Mouse (Mus musculus) forebrain, embryonic 16.5 days (tissue): ENCODE measurements around the gene Chchd3. TPM values are rescaled to one million over a fixed set of nuclear protein-coding genes. Genes with fewer than 3 reads are reported as not detected.

Experiments used
- ATAC-seq: fragments of 200-750 bp; cut with Nextera tagmentation; 2 replicates; pipeline ENCODE4 v1.8.0; 2017; ENCODE audit warnings: mild to moderate bottlenecking, moderate library complexity
- H3K27ac ChIP-seq: fragments of 300-500 bp; sonication (generic); 2 replicates; pipeline ENCODE4 v1.5.1; 2014; ENCODE audit warnings: low read length, control low read depth
- H3K27me3 ChIP-seq: fragments of 300-500 bp; sonication (generic); replicated peaks from 2 replicates; pipeline ENCODE4 v1.6.1; 2014; ENCODE audit warnings: low read length; ENCODE audit not compliant: control insufficient read depth, insufficient read depth
- H3K36me3 ChIP-seq: fragments of 300-500 bp; sonication (generic); 2 replicates; pipeline ENCODE4 v1.6.1; 2014; ENCODE audit not compliant: control insufficient read depth, insufficient read depth
- H3K4me1 ChIP-seq: fragments of 300-500 bp; sonication (generic); replicated peaks from 2 replicates; pipeline ENCODE4 v1.6.1; 2014; ENCODE audit warnings: low read length; ENCODE audit not compliant: control insufficient read depth, insufficient read depth
- H3K4me2 ChIP-seq: fragments of 300-500 bp; sonication (generic); 2 replicates; pipeline ENCODE4 v1.6.1; 2014; ENCODE audit warnings: mild to moderate bottlenecking, low read length, control low read depth
- H3K4me3 ChIP-seq: fragments of 300-500 bp; sonication (generic); replicated peaks from 2 replicates; pipeline ENCODE4 v1.5.1; 2014; ENCODE audit warnings: mild to moderate bottlenecking, low read length, control low read depth
- H3K9ac ChIP-seq: fragments of 300-500 bp; sonication (generic); replicated peaks from 2 replicates; pipeline ENCODE4 v1.6.1; 2014; ENCODE audit warnings: low read depth, low read length, control low read depth
- H3K9me3 ChIP-seq: fragments of 300-500 bp; sonication (generic); 2 replicates; pipeline ENCODE4 v1.6.1; 2016; ENCODE audit warnings: low read length; ENCODE audit not compliant: control insufficient read depth
- WGBS: fragments of 180-500 bp; shearing (Covaris S2); extraction: QIAGEN DNeasy Blood & Tissue Kit; methylation state at CpG from one replicate; pipeline ENCODE4 v1.1.7; 2014; 5-methylcytosine and 5-hydroxymethylcytosine counted together
- polyA plus RNA-seq: library from polyadenylated mRNA; unstranded; fragments of >200 nt; fragmentation: Nextera tagmentation; extraction: Ambion mirVana; gene quantifications from 2 replicates; pipeline ENCODE4 v1.2.1, GENCODE M21; 2015

Chchd3 gene
- 121 and 126 TPM in 2 replicates for polyA plus RNA-seq

- H3K36me3 ChIP-seq, result no peaks in the 10 kb centered on the region
- peak within 1 kb of the TSS; percentile 66 for H3K4me2 ChIP-seq
- no peak within 1 kb of the TSS for H3K27ac ChIP-seq
- peak within 1 kb of the TSS; percentile 84 for H3K4me3 ChIP-seq
- ATAC-seq, result peak; percentile 100
- H3K9ac ChIP-seq, result peak within 1 kb of the TSS; percentile 80
- H3K4me1 ChIP-seq, result peaks cover 4% of the 10 kb centered on the region
- H3K9me3 ChIP-seq, result no peaks in the 10 kb centered on the region
- no peaks in the 10 kb centered on the region for H3K27me3 ChIP-seq
- under 1% methylated on average over 50 of the region's 50 CpGs for WGBS
Measured at GRCm38 (mm10) chr6:33059735-33060576, at the start of gene Chchd3. Chchd3 (minus strand) TSS chr6:33060260.

- WGBS, result 85% methylated on average over 6 of the region's 6 CpGs
- Histone ChIP-seq H3K4me3 (no peak overlapping the region), H3K9me3 (no peaks in the 10 kb centered on the region), H3K9ac (no peak overlapping the region), H3K36me3 (no peaks in the 10 kb centered on the region), H3K27ac (no peak overlapping the region), H3K4me1 (no peaks in the 10 kb centered on the region), H3K27me3 (no peaks in the 10 kb centered on the region), H3K4me2 (no peak overlapping the region)
- no peak for ATAC-seq
Measured at GRCm38 (mm10) chr6:33104661-33105060, 44.6 kb upstream of the Chchd3 start.

GRCm38 (mm10) chr6:33098903-33099302 lies 38.8 kb upstream of the Chchd3 start:
- WGBS, result 62% methylated on average over 4 of the region's 4 CpGs
- no peaks in the 10 kb centered on the region for H3K27me3 ChIP-seq

GRCm38 (mm10) chr6:33094671-33095233 lies 34.7 kb upstream of the Chchd3 start:
- WGBS, result 20% methylated on average over 8 of the region's 8 CpGs

More at GRCm38 (mm10) chr6:33098903-33099302, 38.8 kb upstream of the Chchd3 start:
- Histone ChIP-seq H3K27ac (no peak overlapping the region), H3K9me3 (no peaks in the 10 kb centered on the region), H3K36me3 (no peaks in the 10 kb centered on the region), H3K4me2 (no peak overlapping the region), H3K9ac (no peak overlapping the region), H3K4me3 (no peak overlapping the region), H3K4me1 (0 out of 2 replicates have a peak, but pooled peaks cover 3% of the 10 kb centered on the region)
- no peak for ATAC-seq

GRCm38 (mm10) chr6:33080186-33080585 lies 20.1 kb upstream of the Chchd3 start:
- Histone ChIP-seq H3K27me3 (no peaks in the 10 kb centered on the region), H3K4me1 (no peaks in the 10 kb centered on the region), H3K27ac (no peak overlapping the region), H3K4me2 (no peak overlapping the region), H3K4me3 (no peak overlapping the region), H3K9ac (no peak overlapping the region), H3K9me3 (no peaks in the 10 kb centered on the region), H3K36me3 (no peaks in the 10 kb centered on the region)
- ATAC-seq, result 0 out of 2 replicates have a peak, but pooled peaks have one; percentile 20
- WGBS, result 79% methylated on average over 1 of the region's 1 CpGs

More at GRCm38 (mm10) chr6:33094671-33095233, 34.7 kb upstream of the Chchd3 start:
- Histone ChIP-seq H3K4me2 (no peak overlapping the region), H3K9ac (no peak overlapping the region), H3K27me3 (no peaks in the 10 kb centered on the region), H3K4me3 (no peak overlapping the region), H3K27ac (no peak overlapping the region), H3K4me1 (0 out of 2 replicates have a peak, but pooled peaks cover 3% of the 10 kb centered on the region), H3K9me3 (no peaks in the 10 kb centered on the region), H3K36me3 (no peaks in the 10 kb centered on the region)
- 0 out of 2 replicates have a peak, but pooled peaks have one; percentile 52 for ATAC-seq

- 88% methylated on average over 19 of the region's 19 CpGs for WGBS
- no peak for ATAC-seq
- no peaks in the 10 kb centered on the region for H3K36me3 ChIP-seq
- no peaks in the 10 kb centered on the region for H3K27me3 ChIP-seq
- H3K9ac ChIP-seq, result no peak overlapping the region
- no peaks in the 10 kb centered on the region for H3K4me1 ChIP-seq
- no peaks in the 10 kb centered on the region for H3K9me3 ChIP-seq
- no peak overlapping the region for H3K4me3 ChIP-seq
- H3K27ac ChIP-seq, result no peak overlapping the region
- no peak overlapping the region for H3K4me2 ChIP-seq
Measured at GRCm38 (mm10) chr6:33078260-33078936, 18.3 kb upstream of the Chchd3 start.

GRCm38 (mm10) chr6:33066462-33066861 lies 6.4 kb upstream of the Chchd3 start:
- no peaks in the 10 kb centered on the region for H3K36me3 ChIP-seq
- no peaks in the 10 kb centered on the region for H3K9me3 ChIP-seq
- ATAC-seq, result 0 out of 2 replicates have a peak, but pooled peaks have one; percentile 23
- no peak overlapping the region for H3K4me2 ChIP-seq
- no peak overlapping the region for H3K4me3 ChIP-seq
- H3K27ac ChIP-seq, result peak overlapping the region; percentile 28; the same call in 1 of the 2 replicates
- 62% methylated on average over 4 of the region's 4 CpGs for WGBS
- peaks cover 2% of the 10 kb centered on the region; the same call in 1 of the 2 replicates for H3K4me1 ChIP-seq
- no peaks in the 10 kb centered on the region for H3K27me3 ChIP-seq
- no peak overlapping the region for H3K9ac ChIP-seq

- Histone ChIP-seq H3K4me2 (peak overlapping the region; percentile 66), H3K27ac (no peak overlapping the region), H3K9ac (peak overlapping the region; percentile 80), H3K9me3 (no peaks in the 10 kb centered on the region), H3K36me3 (peaks cover 3% of the 10 kb centered on the region; the same call in 1 of the 2 replicates), H3K4me1 (peaks cover 4% of the 10 kb centered on the region), H3K27me3 (no peaks in the 10 kb centered on the region), H3K4me3 (peak overlapping the region; percentile 84)
- 30% methylated on average over 7 of the region's 7 CpGs for WGBS
- no peak for ATAC-seq
Measured at GRCm38 (mm10) chr6:33059276-33059675, 784 bp downstream of the Chchd3 start.

- peaks cover 4% of the 10 kb centered on the region for H3K4me1 ChIP-seq
- peaks cover 3% of the 10 kb centered on the region; the same call in 1 of the 2 replicates for H3K36me3 ChIP-seq
- no peak overlapping the region for H3K4me3 ChIP-seq
- no peaks in the 10 kb centered on the region for H3K9me3 ChIP-seq
- no peaks in the 10 kb centered on the region for H3K27me3 ChIP-seq
- 85% methylated on average over 4 of the region's 4 CpGs for WGBS
- no peak overlapping the region for H3K9ac ChIP-seq
- ATAC-seq, result no peak
- H3K27ac ChIP-seq, result no peak overlapping the region
- H3K4me2 ChIP-seq, result no peak overlapping the region
Measured at GRCm38 (mm10) chr6:33056392-33056791, 3.7 kb downstream of the Chchd3 start.
